Mouse (Mus musculus) cerebellum, adult (tissue): ENCODE data around the gene Gtpbp2.

Experiments used
- ATAC-seq: cut with Nextera tagmentation; 2 replicates; pipeline ENCODE4 v1.9.2; 2017; ENCODE audit warnings: mild to moderate bottlenecking, moderate library complexity, mixed read lengths; ENCODE audit not compliant: insufficient number of reproducible peaks, low FRiP score, low TSS enrichment

Gene Gtpbp2

DNA sequence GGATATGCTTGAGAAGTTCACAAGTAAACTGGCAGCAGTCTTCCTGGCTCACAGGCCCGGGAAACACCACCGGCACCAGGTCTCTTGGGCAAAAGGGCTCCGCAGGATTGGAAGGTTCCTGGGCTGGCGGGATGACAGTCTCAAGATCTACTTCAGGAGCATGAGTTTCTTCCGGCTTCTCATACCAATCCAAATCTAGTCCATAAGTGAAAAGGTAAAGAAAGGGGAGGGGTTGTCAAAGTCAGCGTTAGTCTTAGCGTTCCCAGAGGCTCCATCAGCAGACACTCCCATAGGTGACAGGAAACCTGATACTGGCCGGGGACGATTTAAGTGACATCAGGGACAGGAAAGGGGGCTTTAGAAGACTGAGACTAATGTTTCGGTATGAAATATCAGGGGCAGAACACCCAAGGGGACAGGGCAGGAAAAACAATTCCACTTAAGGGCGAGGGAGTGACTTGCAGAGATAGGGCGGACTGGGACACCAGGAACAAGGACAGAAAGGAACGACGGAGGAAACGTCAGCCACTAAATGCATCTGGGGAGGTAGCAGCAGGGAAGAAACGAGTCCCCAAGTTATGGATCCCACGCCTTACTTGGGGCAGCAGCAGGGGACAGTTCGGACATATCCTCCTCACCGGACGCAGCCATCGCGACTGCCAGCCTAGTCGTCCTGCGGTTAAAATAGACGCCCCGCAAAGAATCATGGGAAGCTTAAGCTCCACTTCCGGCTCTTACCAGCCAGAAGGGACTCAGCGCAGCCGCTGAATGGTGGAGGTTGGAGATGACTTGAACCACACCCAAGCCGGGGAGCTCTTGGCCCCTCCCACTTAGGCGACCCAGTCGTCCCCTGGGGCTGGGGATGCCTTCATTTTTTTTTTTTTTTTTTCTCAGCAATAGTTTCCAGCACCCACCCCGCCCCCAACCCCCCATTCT lies 7.7 kb upstream of the Gtpbp2 start, which contains the start of gene Mad2l1bp:
Gene Mad2l1bp, minus strand, starts transcription at position 707 of the 936 bp plus-strand sequence.
- ATAC-seq = peak; percentile 92

GRCm38 (mm10) chr17:46154336-46154735 lies 6.5 kb upstream of the Gtpbp2 start:
- no peak for ATAC-seq

- no peak for ATAC-seq
Measured at GRCm38 (mm10) chr17:46156680-46157079, 4.2 kb upstream of the Gtpbp2 start.

DNA sequence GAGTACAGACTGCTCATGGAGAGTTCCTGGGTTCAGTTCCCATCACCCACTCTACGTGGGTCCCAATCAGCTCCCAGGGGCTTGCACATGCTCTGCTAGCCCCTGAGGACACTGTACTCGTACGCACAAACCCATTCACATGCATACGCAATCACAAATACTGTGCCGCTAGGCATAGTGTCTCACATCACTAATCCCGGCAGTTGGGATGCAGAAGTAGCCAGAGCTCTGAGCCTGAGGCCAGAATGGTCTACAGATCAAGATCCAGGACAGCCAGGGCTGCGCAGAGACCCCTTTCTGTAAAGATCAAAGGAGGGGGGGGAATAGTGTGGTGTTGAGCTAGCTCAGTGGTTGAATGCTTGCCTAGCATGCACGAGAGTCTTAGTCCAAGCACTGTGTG lies 3.7 kb upstream of the Gtpbp2 start:
- no peak for ATAC-seq

DNA sequence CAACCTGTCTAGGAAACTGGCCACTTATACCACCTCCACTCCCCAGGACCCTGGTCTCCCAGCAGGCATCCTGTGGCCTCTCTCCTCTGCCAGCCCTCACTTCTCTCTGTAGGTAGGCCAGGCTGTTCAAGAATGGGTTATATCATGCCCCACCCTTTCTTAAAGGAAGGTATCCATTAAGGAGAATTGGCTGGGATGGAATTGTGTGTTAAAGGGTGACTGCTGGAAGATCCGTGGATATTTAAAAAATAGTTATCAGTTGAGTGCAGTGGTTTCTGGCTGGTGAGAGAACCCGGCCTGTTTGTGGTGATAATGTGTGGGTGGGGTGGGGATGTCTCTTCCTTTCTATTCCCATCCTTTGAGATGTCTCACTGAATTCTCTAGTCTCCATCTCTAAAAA lies 1.6 kb upstream of the Gtpbp2 start:
- ATAC-seq = no peak

- peak; percentile 21; the same call in 1 of the 2 replicates for ATAC-seq
Measured at GRCm38 (mm10) chr17:46160090-46160662, 656 bp upstream of the Gtpbp2 start.

- no peak for ATAC-seq
Measured at GRCm38 (mm10) chr17:46161179-46161578, 347 bp downstream of the Gtpbp2 start.

DNA sequence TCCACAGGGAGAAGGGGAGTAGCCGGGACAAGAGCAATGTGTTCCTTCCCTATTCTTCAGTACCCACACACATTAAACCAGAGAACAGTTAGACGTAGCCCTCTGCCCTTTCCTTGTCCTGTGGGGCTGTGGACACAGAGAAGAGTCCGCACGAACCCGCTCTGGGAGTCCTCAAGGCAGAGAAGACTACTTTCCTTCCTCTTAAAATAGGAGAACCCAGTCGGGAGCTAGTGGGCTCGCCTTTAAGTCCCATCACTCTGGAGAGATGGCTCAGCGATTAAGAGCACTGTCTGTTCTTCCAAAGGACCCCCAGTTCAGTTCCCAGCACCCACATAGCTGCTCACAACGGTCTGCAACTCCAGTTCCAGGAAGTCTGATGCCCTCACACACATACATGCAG lies 878 bp downstream of the Gtpbp2 start:
- no peak for ATAC-seq

DNA sequence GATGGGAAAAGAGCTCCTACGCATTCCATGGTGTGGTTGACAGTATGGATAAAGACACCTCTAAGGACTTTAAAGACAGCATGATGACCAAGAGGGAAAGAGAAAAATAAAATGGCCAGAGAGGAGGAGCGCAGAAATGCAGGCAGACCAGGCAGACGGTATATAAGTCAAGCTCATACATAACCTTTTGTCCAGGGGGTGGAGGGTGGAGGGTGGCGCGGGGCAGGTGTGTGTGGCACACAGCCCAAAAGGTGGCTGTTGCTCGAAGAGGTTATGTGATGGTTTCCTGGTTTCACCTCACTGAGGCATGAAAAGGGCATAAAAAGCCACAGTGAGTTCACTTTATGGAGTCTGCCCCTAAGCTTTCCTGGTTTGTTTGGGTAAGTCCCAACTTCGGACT lies 1.7 kb downstream of the Gtpbp2 start:
- no peak for ATAC-seq

DNA sequence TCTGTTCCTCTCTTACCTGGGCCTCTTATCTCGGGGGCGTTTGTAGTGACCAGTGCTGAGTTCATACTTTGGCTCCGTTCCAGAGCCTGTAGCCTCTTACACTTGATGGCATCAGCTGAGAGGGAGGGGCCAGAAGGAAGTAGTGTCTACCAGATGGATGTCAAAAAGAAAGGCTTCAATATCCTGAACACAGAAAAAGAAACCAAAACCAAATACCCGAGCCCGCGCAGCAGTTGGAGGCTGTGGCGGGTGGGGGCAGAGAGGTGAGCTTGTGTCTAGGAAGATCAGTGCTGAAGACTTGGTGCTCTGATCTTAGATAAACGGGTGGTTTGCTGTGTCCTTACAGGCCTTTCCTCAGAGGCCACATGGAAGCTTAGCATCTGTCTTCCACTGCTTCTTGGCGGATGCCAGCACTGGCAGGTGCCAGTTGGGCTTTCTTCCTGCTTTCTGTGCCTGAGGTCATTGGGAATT lies 2.2 kb downstream of the Gtpbp2 start:
- no peak for ATAC-seq

DNA sequence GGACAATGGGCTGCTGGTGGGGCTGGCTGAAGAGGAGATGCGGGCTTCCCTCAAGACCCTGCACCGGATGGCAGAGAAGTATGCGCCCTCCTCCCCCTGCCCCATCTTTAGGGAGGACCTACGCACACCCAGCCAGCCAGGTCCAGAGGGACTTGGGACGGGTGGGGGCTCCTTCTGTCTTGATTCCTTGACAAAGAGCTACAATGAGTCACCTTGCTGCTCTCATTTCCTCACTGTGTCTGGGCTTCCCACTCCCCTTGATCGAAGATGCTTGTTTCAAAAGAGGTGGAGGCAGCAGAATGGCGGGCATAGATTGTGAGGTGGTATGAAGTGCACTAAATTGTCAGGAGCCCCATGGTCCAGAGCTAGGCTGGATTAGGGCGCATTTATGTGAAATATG lies 3.5 kb downstream of the Gtpbp2 start:
- no peak for ATAC-seq

DNA sequence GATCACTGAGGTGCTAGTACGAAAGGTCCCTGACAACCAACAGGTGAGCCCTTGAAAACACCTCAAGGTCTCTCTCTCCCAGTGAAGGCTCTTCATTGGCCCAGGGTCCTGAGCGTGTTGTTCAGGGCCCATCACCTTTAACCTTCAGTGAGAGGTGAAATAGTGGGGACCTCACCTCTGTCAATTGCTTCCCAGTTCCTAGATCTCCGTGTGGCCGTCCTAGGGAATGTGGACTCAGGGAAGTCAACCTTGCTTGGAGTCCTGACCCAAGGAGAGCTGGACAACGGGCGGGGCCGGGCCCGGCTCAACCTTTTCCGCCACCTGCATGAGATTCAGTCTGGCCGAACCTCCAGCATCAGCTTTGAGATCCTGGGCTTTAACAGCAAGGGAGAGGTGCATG lies 4.0 kb downstream of the Gtpbp2 start:
- ATAC-seq = no peak

GRCm38 (mm10) chr17:46165460-46165859 lies 4.6 kb downstream of the Gtpbp2 start:
- ATAC-seq = no peak

DNA sequence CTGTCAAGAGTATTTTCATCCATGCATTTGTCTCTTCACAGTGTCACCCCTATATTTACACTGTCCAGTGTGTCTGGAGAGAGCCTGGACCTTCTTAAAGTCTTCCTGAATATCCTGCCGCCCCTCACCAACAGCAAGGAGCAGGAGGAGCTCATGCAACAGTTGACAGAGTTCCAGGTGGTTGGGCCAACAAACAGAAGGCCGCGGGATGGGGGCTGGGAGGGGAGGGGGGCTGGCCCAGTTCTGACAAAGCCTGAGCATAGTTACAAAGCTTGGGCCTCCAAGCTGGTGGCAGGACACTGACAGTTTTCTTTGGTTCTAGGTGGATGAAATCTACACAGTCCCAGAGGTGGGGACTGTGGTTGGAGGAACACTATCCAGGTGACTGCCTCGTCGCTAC lies 5.4 kb downstream of the Gtpbp2 start:
- ATAC-seq = no peak

- ATAC-seq = no peak
Measured at GRCm38 (mm10) chr17:46167014-46167413, 6.2 kb downstream of the Gtpbp2 start.

GRCm38 (mm10) chr17:46168318-46168717 lies 7.5 kb downstream of the Gtpbp2 start:
- ATAC-seq = no peak

- no peak for ATAC-seq
Measured at GRCm38 (mm10) chr17:46168768-46169167, 7.9 kb downstream of the Gtpbp2 start.

- no peak for ATAC-seq
Measured at GRCm38 (mm10) chr17:46170538-46170937, 9.7 kb downstream of the Gtpbp2 start.

DNA sequence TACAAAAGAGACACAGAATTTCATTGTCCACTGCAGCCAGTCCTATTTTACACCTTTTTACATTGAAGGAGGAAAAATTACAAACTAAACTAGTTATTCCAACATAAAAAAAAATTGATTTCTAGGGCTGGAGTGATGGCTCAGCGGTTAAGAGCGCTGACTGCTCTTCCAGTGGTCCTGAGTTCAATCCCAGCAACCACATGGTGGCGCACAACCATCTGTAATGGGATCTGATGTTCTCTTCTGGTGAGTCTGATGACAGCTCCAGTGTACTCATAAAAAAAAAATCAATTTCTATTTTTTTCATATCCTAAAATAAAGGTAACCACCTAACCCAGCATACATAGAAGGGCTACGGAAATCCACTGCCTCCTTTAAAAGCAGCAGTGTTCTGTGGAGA lies 21.4 kb downstream of the Gtpbp2 start:
- no peak for ATAC-seq

GRCm38 (mm10) chr17:46188829-46189228 lies 28.0 kb downstream of the Gtpbp2 start:
- no peak for ATAC-seq

GRCm38 (mm10) chr17:46201151-46201550 lies 40.3 kb downstream of the Gtpbp2 start:
- ATAC-seq = no peak
